Mouse (Mus musculus) heart, embryonic 14.5 days (tissue): ENCODE data around the gene Gm10251. TPM values are rescaled to one million over a fixed set of nuclear protein-coding genes. Genes with fewer than 3 reads are reported as not detected.

ENCODE experiments used
- polyA plus RNA-seq: library from polyadenylated mRNA; unstranded; fragments of >200 nt; fragmentation: Nextera tagmentation; extraction: Ambion mirVana; gene quantifications from 2 replicates; pipeline ENCODE4 v1.2.1, GENCODE M21; 2014

Gene Gm10251
- polyA plus RNA-seq, 1 experiment from 2014 or later: not detected

Other genes starting within 250 kb of the Gm10251 start
- not detected in 2 replicates for gene Gm3594, start 239.6 kb downstream of the Gm10251 start, polyA plus RNA-seq
- gene Gm8356, start 146.9 kb downstream of the Gm10251 start, polyA plus RNA-seq: not detected in 2 replicates
- 0.77 and 1.3 TPM in 2 replicates for gene Gm3629, start 93.6 kb downstream of the Gm10251 start, polyA plus RNA-seq
- gene Gm3460, start 61.8 kb downstream of the Gm10251 start, polyA plus RNA-seq: not detected in 2 replicates
- gene Gm8050, start 36.1 kb upstream of the Gm10251 start, polyA plus RNA-seq: not detected in 2 replicates
- gene Gm3636, start 58.2 kb upstream of the Gm10251 start, polyA plus RNA-seq: 8.3 and 13.3 TPM in 2 replicates
- gene Gm8362, start 90.2 kb upstream of the Gm10251 start, polyA plus RNA-seq: not detected in 2 replicates
- gene Gm3642, start 156.1 kb upstream of the Gm10251 start, polyA plus RNA-seq: not detected in 2 replicates
- gene Gm3667, start 205.8 kb upstream of the Gm10251 start, polyA plus RNA-seq: 0.75 and 1.9 TPM in 2 replicates